In the genomic region with DNA sequence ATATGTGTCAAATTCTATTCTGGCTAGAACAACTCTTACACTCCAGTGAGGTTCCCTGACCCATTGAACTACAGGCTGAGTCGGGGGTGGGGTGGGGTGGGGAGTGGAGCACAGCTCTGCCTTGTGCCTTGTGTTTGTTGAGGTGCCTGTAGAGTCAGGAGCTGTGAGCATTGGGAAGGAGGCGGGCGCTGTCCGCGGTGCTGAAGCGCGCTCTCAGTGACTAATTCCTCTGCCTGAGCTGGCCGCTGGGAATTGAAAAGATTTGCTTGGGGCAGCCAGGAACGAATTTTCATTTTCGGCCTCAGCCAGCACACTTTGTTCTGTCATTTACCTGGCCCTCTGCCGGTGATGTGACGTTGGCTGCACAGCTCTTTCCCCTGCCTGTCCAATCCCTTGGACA, we compare ENCODE assay signal across 10 mouse cellular contexts. TPM values are rescaled to one million over a fixed set of nuclear protein-coding genes. Genes with fewer than 3 reads are reported as not detected.
DNase-seq lines count a peak whose midpoint lies in the region; ATAC-seq and TF ChIP-seq lines count a peak whose summit lies in the region.
"Had no signal": no experiment of that assay in that cellular context is flagged by ENCODE, and none has a peak within 500 bp of the region (broad histone marks: within the 10 kb centered on the region; RNA-seq: fewer than 3 reads in every experiment).

No protein-coding gene starts in this region.

- H3K4me3 ChIP-seq in kidney, embryonic 16.5 days (ENCODE audit: low read length): no peak overlapping the region
- H3K4me3 ChIP-seq in hindbrain, embryonic 16.5 days (ENCODE audit: low read length): no peak overlapping the region
- H3K4me3 ChIP-seq in liver, embryonic 13.5 days (replicated peaks): no peak overlapping the region
- H3K4me3 ChIP-seq: embryonic facial prominence, embryonic 15.5 days had no signal

- H3K9me3 ChIP-seq in kidney, embryonic 16.5 days (ENCODE audit: low read length): no peaks in the 10 kb centered on the region
- H3K9me3 ChIP-seq in hindbrain, embryonic 16.5 days (ENCODE audit: control insufficient read depth, low read length): no peaks in the 10 kb centered on the region
- no peaks in the 10 kb centered on the region for H3K9me3 ChIP-seq in liver, embryonic 13.5 days (replicated peaks)
- H3K9me3 ChIP-seq: embryonic facial prominence, embryonic 15.5 days had no signal

- no peak overlapping the region for H3K9ac ChIP-seq in kidney, embryonic 16.5 days (replicated peaks; ENCODE audit: low read length)
- no peak overlapping the region for H3K9ac ChIP-seq in hindbrain, embryonic 16.5 days (ENCODE audit: low read depth, low read length)
- H3K9ac ChIP-seq in liver, embryonic 13.5 days: no peak overlapping the region
- H3K9ac ChIP-seq: embryonic facial prominence, embryonic 15.5 days had no signal

- WGBS in kidney, embryonic 16.5 days: 4% methylated on average over 12 of the region's 12 CpGs
- 5% methylated on average over 12 of the region's 12 CpGs for WGBS in hindbrain, embryonic 16.5 days
- 6% methylated on average over 12 of the region's 12 CpGs for WGBS in liver, embryonic 13.5 days (ENCODE audit: insufficient replicate concordance)

- no peaks in the 10 kb centered on the region for H3K4me1 ChIP-seq in kidney, embryonic 16.5 days (ENCODE audit: insufficient read depth, low read length)
- peaks cover 3% of the 10 kb centered on the region; the same call in 1 of the 2 replicates for H3K4me1 ChIP-seq in hindbrain, embryonic 16.5 days (ENCODE audit: control insufficient read depth, insufficient read depth, low read depth, low read length)
- H3K4me1 ChIP-seq in liver, embryonic 13.5 days (replicated peaks): no peaks in the 10 kb centered on the region
- H3K4me1 ChIP-seq: embryonic facial prominence, embryonic 15.5 days had no signal

- no peaks in the 10 kb centered on the region for H3K36me3 ChIP-seq in kidney, embryonic 16.5 days (ENCODE audit: insufficient read depth, low read length)
- H3K36me3 ChIP-seq in hindbrain, embryonic 16.5 days (ENCODE audit: control insufficient read depth, insufficient read depth, low read length): no peaks in the 10 kb centered on the region
- no peaks in the 10 kb centered on the region for H3K36me3 ChIP-seq in liver, embryonic 13.5 days
- H3K36me3 ChIP-seq: embryonic facial prominence, embryonic 15.5 days had no signal

- DNase-seq in kidney, adult 11 months: peak; percentile 36
- DNase-seq in Patski (ENCODE audit: low read depth, low spot score): no peak
- peak; percentile 84 for DNase-seq in embryo, embryonic 9.5 days (ENCODE audit: extremely low spot score)
- peak; percentile 40 for DNase-seq in liver, embryonic 13.5 days
- peak; percentile 81 for DNase-seq in ovary, postnatal 14 days (ENCODE audit: low spot score)
- peak; percentile 62 to 75 for DNase-seq in urinary bladder, postnatal 36 days (ENCODE audit: low spot score in 2 of 2)

- no peak for ATAC-seq in kidney, embryonic 16.5 days (ENCODE audit: low FRiP score, low TSS enrichment)
- ATAC-seq in Patski: peak; percentile 52
- ATAC-seq in hindbrain, embryonic 16.5 days: peak; percentile 37
- no peak for ATAC-seq in liver, embryonic 13.5 days (ENCODE audit: low read depth)

- no peak for TF ChIP-seq CTCF in Patski (IDR thresholded peaks at IDR 0.05)

- CTCF ChIA-PET in Patski (lab: Charles Lee): interaction anchor here (1.0 to 4.5 kb wide), 2 partner anchors 127 to 131 kb away, joined by 5 to 24 read pairs; no protein-coding TSS in a partner anchor

- no peaks in the 10 kb centered on the region for H3K27me3 ChIP-seq in kidney, embryonic 16.5 days (ENCODE audit: insufficient read depth, low read length)
- H3K27me3 ChIP-seq in Patski: peaks cover 7% of the 10 kb centered on the region
- H3K27me3 ChIP-seq in hindbrain, embryonic 16.5 days (replicated peaks; ENCODE audit: control insufficient read depth, insufficient read depth, low read length): peaks cover 2% of the 10 kb centered on the region
- H3K27me3 ChIP-seq in liver, embryonic 13.5 days: peaks cover 3% of the 10 kb centered on the region

- no peak overlapping the region for H3K27ac ChIP-seq in kidney, embryonic 16.5 days (ENCODE audit: low read length)
- H3K27ac ChIP-seq in hindbrain, embryonic 16.5 days (ENCODE audit: low read depth, low read length): no peak overlapping the region
- no peak overlapping the region for H3K27ac ChIP-seq in liver, embryonic 13.5 days
- H3K27ac ChIP-seq: embryonic facial prominence, embryonic 15.5 days; macrophage had no signal

- in situ Hi-C loops in Patski (cut with MboI; ENCODE audit: low pct_unique_long_range_greater_than_20kb): no loop called here

- no peak overlapping the region for H3K4me2 ChIP-seq in kidney, embryonic 16.5 days (replicated peaks; ENCODE audit: low read depth, low read length)
- H3K4me2 ChIP-seq in hindbrain, embryonic 16.5 days (ENCODE audit: low read length): no peak overlapping the region; the same call in 1 of the 2 replicates
- H3K4me2 ChIP-seq in liver, embryonic 13.5 days: no peak overlapping the region
- H3K4me2 ChIP-seq: embryonic facial prominence, embryonic 15.5 days had no signal

- POLR2A ChIA-PET in Patski (lab: Charles Lee): no interaction called here

RNA-seq across cellular contexts. Expression of a gene that starts 25.7 kb away (rescaled TPM):
- 5.5 and 6.2 TPM in 2 replicates for polyA plus RNA-seq in kidney, embryonic 16.5 days (2015; fragmentation: Nextera tagmentation; extraction: Ambion mirVana)
- polyA plus RNA-seq in Patski (2021): 4.8 TPM
- polyA plus RNA-seq in hindbrain, embryonic 16.5 days (2015; fragmentation: Nextera tagmentation; extraction: Ambion mirVana): 1.9 and 2.3 TPM in 2 replicates
- 3.7 and 4.2 TPM in 2 replicates for polyA plus RNA-seq in liver, embryonic 13.5 days (2015; fragmentation: Nextera tagmentation; extraction: Ambion mirVana)

Comparison
In these comparisons a context has a peak if more than half of its experiments do, and no peak if none do; other contexts are left out.
1. ATAC-seq: peak in Patski (single experiment) and hindbrain, embryonic 16.5 days (single experiment); none in kidney, embryonic 16.5 days (single experiment) and liver, embryonic 13.5 days (single experiment).